Comparison of ENCODE assay signal across 8 mouse cellular contexts in the genomic region with DNA sequence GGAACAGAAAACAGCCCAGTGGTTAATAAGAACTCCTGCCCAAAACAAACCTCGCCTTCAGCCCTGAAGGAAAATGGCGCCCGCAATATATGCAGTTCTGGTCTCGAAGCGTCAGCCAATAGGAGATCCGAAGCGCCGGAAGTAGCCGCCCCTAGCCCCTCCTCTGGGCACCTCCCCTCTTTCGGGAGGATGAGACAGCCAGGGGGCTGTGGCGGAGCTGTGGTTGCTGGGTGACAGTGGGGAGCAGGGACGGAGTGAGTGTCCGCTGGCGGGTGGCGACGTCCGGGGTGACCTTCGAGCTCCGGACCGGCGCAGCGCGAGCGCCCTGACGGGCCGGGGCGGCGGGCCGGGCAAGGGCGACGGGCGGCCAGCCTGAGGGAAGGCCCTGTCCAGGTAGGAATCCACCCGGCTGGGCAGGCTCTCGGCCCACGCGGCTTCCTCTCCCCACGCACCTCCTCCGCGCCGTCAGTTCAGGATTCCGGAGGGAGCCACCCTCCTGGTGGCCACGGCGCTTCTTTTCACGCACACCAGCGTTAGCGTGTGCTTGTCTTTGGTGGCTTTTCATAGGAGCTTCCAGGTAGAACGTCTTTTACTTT. TPM values are rescaled to one million over a fixed set of nuclear protein-coding genes. Genes with fewer than 3 reads are reported as not detected.
DNase-seq lines count a peak whose midpoint lies in the region; ATAC-seq and TF ChIP-seq lines count a peak whose summit lies in the region.

A gene (plus strand): TSS at position 163 of the 596 bp plus-strand sequence.

- peak; percentile 99 for ATAC-seq in embryonic facial prominence, embryonic 14.5 days (ENCODE audit: low read depth)
- ATAC-seq in limb, embryonic 13.5 days (ENCODE audit: low FRiP score, low read depth) = peak; percentile 99
- peak; percentile 100 for ATAC-seq in midbrain, embryonic 16.5 days

- peak within 1 kb of the TSS; percentile 93 for H3K4me3 ChIP-seq in embryonic facial prominence, embryonic 14.5 days (ENCODE audit: low read depth, low read length)
- H3K4me3 ChIP-seq in heart, adult 2 months = peak within 1 kb of the TSS; percentile 92
- peak within 1 kb of the TSS; percentile 88 for H3K4me3 ChIP-seq in limb, embryonic 13.5 days
- H3K4me3 ChIP-seq in midbrain, embryonic 16.5 days (ENCODE audit: low read depth, low read length) = peak within 1 kb of the TSS; percentile 90

- H3K9ac ChIP-seq in embryonic facial prominence, embryonic 14.5 days (ENCODE audit: low read depth, low read length) = peak within 1 kb of the TSS; percentile 82
- peak within 1 kb of the TSS; percentile 77 for H3K9ac ChIP-seq in heart, adult 2 months (ENCODE audit: low read depth, low read length)
- peak within 1 kb of the TSS; percentile 83 for H3K9ac ChIP-seq in limb, embryonic 13.5 days
- peak within 1 kb of the TSS; percentile 79 for H3K9ac ChIP-seq in midbrain, embryonic 16.5 days (ENCODE audit: low read depth, low read length)

- TF ChIP-seq EP300 in heart, adult 2 months (IDR thresholded peaks at IDR 0.05; ENCODE audit: insufficient read depth, low read depth, low read length) = no peak

- intact Hi-C loops in heart, adult 2 months (cut with DNase I) = loop anchor here (2.0 to 5.0 kb wide), 2 partner anchors 19 to 132 kb away; a partner anchor contains a TSS

- H3K27me3 ChIP-seq in embryonic facial prominence, embryonic 14.5 days (replicated peaks; ENCODE audit: control insufficient read depth, insufficient read depth, low read length) = no peaks in the 10 kb centered on the region
- H3K27me3 ChIP-seq in heart, adult 2 months (ENCODE audit: control insufficient read depth, insufficient read depth, low read length) = no peaks in the 10 kb centered on the region
- H3K27me3 ChIP-seq in limb, embryonic 13.5 days = no peaks in the 10 kb centered on the region
- no peaks in the 10 kb centered on the region for H3K27me3 ChIP-seq in midbrain, embryonic 16.5 days (ENCODE audit: control insufficient read depth, insufficient read depth, low read depth, low read length)

- H3K36me3 ChIP-seq in embryonic facial prominence, embryonic 14.5 days (ENCODE audit: control insufficient read depth, insufficient read depth, low read length) = peaks cover 9% of the 10 kb centered on the region
- peaks cover 21% of the 10 kb centered on the region for H3K36me3 ChIP-seq in heart, adult 2 months (ENCODE audit: control insufficient read depth, insufficient read depth, low read length)
- peaks cover 31% of the 10 kb centered on the region for H3K36me3 ChIP-seq in limb, embryonic 13.5 days
- H3K36me3 ChIP-seq in midbrain, embryonic 16.5 days (ENCODE audit: control insufficient read depth, insufficient read depth, low read length) = peaks cover 7% of the 10 kb centered on the region; the same call in 1 of the 2 replicates

- H3K27ac ChIP-seq in embryonic facial prominence, embryonic 14.5 days (replicated peaks; ENCODE audit: low read depth, low read length) = peak within 1 kb of the TSS; percentile 74
- H3K27ac ChIP-seq in heart, adult 2 months = peak within 1 kb of the TSS; percentile 96
- peak within 1 kb of the TSS; percentile 33; the same call in 1 of the 2 replicates for H3K27ac ChIP-seq in limb, embryonic 13.5 days
- peak within 1 kb of the TSS; percentile 85 for H3K27ac ChIP-seq in midbrain, embryonic 16.5 days (ENCODE audit: low read length)

- H3K79me2 ChIP-seq in heart, adult 2 months (replicated peaks; ENCODE audit: control insufficient read depth, insufficient read depth, low read length) = peaks cover 3% of the 10 kb centered on the region

- peak within 1 kb of the TSS; percentile 62 for H3K4me2 ChIP-seq in embryonic facial prominence, embryonic 14.5 days (ENCODE audit: low read depth, low read length)
- H3K4me2 ChIP-seq in limb, embryonic 13.5 days (replicated peaks) = peak within 1 kb of the TSS; percentile 68
- H3K4me2 ChIP-seq in midbrain, embryonic 16.5 days (ENCODE audit: low read length) = peak within 1 kb of the TSS; percentile 76

- peaks cover 6% of the 10 kb centered on the region for H3K4me1 ChIP-seq in embryonic facial prominence, embryonic 14.5 days (ENCODE audit: control insufficient read depth, insufficient read depth, low read length)
- H3K4me1 ChIP-seq in heart, adult 2 months (ENCODE audit: control insufficient read depth, insufficient read depth, low read length) = peaks cover 1% of the 10 kb centered on the region; the same call in 1 of the 2 replicates
- peaks cover 6% of the 10 kb centered on the region for H3K4me1 ChIP-seq in limb, embryonic 13.5 days
- peaks cover 13% of the 10 kb centered on the region for H3K4me1 ChIP-seq in midbrain, embryonic 16.5 days (ENCODE audit: control insufficient read depth, insufficient read depth, low read length)

- DNase-seq in 3T3-L1 (ENCODE audit: low read depth, low spot score) = peak; percentile 98
- DNase-seq in adrenal gland, postnatal 4 days (ENCODE audit: low spot score in 2 of 2) = peak; percentile 71 to 91
- DNase-seq in embryonic facial prominence, embryonic 14.5 days (ENCODE audit: low spot score) = peak; percentile 98
- DNase-seq in heart, adult 2 months = peak; percentile 94 to 96
- peak; percentile 97 for DNase-seq in kidney, adult 8-10 months
- DNase-seq in spleen, postnatal 10 days (ENCODE audit: low spot score in 2 of 2) = peak; percentile 85 to 94

- H3K9me3 ChIP-seq in embryonic facial prominence, embryonic 14.5 days (ENCODE audit: control insufficient read depth, low read length) = peaks cover 8% of the 10 kb centered on the region; the same call in 1 of the 2 replicates
- H3K9me3 ChIP-seq in limb, embryonic 13.5 days = peaks cover 7% of the 10 kb centered on the region; the same call in 1 of the 2 replicates
- H3K9me3 ChIP-seq in midbrain, embryonic 16.5 days (replicated peaks; ENCODE audit: control insufficient read depth, low read length, poor library complexity, severe bottlenecking) = no peaks in the 10 kb centered on the region

- peak; percentile 84; the same call in 1 of the 2 replicates for TF ChIP-seq POLR2A in heart, adult 2 months (IDR thresholded peaks at IDR 0.05; ENCODE audit: insufficient read depth, low read depth, low read length)

- TF ChIP-seq CTCF in heart, adult 2 months (IDR thresholded peaks at IDR 0.05) = peak; percentile 29

- under 1% methylated on average over 17 of the region's 47 CpGs for WGBS in embryonic facial prominence, embryonic 14.5 days
- under 1% methylated on average over 47 of the region's 47 CpGs for WGBS in heart, adult 2 months
- WGBS in limb, embryonic 13.5 days = under 1% methylated on average over 42 of the region's 47 CpGs
- 0% methylated on average over 37 of the region's 47 CpGs for WGBS in midbrain, embryonic 16.5 days

RNA-seq across cellular contexts. Expression of the gene that starts here (rescaled TPM):
- 10 to 100 TPM; 61.0 to 62.5 TPM for total RNA-seq in adrenal gland, postnatal 4 days (2021)
- 25.1 and 27.8 TPM in 2 replicates for polyA plus RNA-seq in embryonic facial prominence, embryonic 14.5 days (2014; fragmentation: Nextera tagmentation; extraction: Ambion mirVana)
- 100 to 1,000 TPM; 384 to 501 TPM for total RNA-seq in heart, adult 2 months (2021)
- polyA plus RNA-seq in heart, adult 2 months (2012; rRNA removed) = 80.0 and 147 TPM in 2 replicates
- 31.8 and 34.9 TPM in 2 replicates for polyA plus RNA-seq in limb, embryonic 13.5 days (2015; fragmentation: Nextera tagmentation; extraction: Ambion mirVana)
- polyA plus RNA-seq in midbrain, embryonic 16.5 days (2015; fragmentation: Nextera tagmentation; extraction: Ambion mirVana) = 41.7 and 43.5 TPM in 2 replicates

Comparison
In these comparisons a context has a peak if more than half of its experiments do, and no peak if none do; other contexts are left out.
1. Peak in every context shown above with its lines: DNase-seq, ATAC-seq, H3K4me3 ChIP-seq and H3K27ac ChIP-seq.
2. RNA of the gene that starts here (total RNA-seq): 384 to 501 TPM in heart, adult 2 months; 61.0 to 62.5 TPM in adrenal gland, postnatal 4 days; every median in the first group is over 4 times any median in the second.
3. H3K27ac ChIP-seq: peak in every context shown above with its lines; median percentile 96 in heart, adult 2 months; 85 in midbrain, embryonic 16.5 days; 74 in embryonic facial prominence, embryonic 14.5 days; 33 in limb, embryonic 13.5 days.